ENCODE assay signal across 8 mouse cellular contexts in the genomic region with DNA sequence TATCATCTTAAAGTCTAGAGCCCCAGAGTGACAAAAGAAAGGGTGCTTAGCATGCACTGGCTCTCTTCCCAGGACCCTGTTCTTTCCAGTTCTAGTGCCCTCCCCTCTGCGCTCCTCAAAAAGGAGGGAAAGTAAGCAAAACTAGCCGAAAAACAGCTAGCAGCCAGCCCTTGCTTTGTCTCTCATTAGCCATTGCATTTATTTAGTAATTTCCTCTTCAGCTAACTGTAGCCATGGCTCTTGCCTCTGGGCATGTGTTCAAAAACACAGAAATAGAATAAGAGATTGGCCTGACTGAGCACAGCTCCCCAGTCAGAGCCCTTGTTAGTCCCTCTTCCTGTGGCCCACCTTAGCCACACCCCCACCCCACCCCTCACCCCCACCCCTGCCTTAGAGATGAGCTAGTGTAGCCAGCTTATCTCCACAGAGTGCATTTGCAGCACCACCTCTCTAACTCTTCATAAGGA.
DNase-seq lines count a peak whose midpoint lies in the region; ATAC-seq and TF ChIP-seq lines count a peak whose summit lies in the region.

No protein-coding gene starts in this region.

- H3K9ac ChIP-seq in heart, postnatal 0 days (replicated peaks; ENCODE audit: low read depth, low read length) = no peak overlapping the region
- no peak overlapping the region for H3K9ac ChIP-seq in lung, embryonic 16.5 days (ENCODE audit: low read length)

- H3K27me3 ChIP-seq in embryonic facial prominence, embryonic 10.5 days (replicated peaks; ENCODE audit: low read depth, poor library complexity, severe bottlenecking) = no peaks in the 10 kb centered on the region
- H3K27me3 ChIP-seq in heart, postnatal 0 days (ENCODE audit: control insufficient read depth, insufficient read depth, low read length) = no peaks in the 10 kb centered on the region
- H3K27me3 ChIP-seq in lung, embryonic 16.5 days (ENCODE audit: control insufficient read depth, insufficient read depth, low read depth, low read length) = no peaks in the 10 kb centered on the region

- ATAC-seq in heart, postnatal 0 days (ENCODE audit: insufficient read depth, low read depth) = peak; percentile 68
- peak; percentile 59 for ATAC-seq in lung, embryonic 16.5 days (ENCODE audit: low read depth)
- ATAC-seq in megakaryocyte-erythroid progenitor cell, adult 5-6 weeks (replicated peaks; ENCODE audit: low FRiP score, low TSS enrichment, poor library complexity, severe bottlenecking) = no peak; the same call in 1 of the 2 replicates

- no peak overlapping the region for H3K4me2 ChIP-seq in heart, postnatal 0 days (ENCODE audit: low read depth, low read length)
- no peak overlapping the region for H3K4me2 ChIP-seq in lung, embryonic 16.5 days (ENCODE audit: low read depth, low read length)

- no peaks in the 10 kb centered on the region for H3K9me3 ChIP-seq in embryonic facial prominence, embryonic 10.5 days
- no peaks in the 10 kb centered on the region for H3K9me3 ChIP-seq in heart, postnatal 0 days (replicated peaks; ENCODE audit: control insufficient read depth, low read length)
- no peaks in the 10 kb centered on the region for H3K9me3 ChIP-seq in lung, embryonic 16.5 days (ENCODE audit: control insufficient read depth, low read length)

- H3K36me3 ChIP-seq in embryonic facial prominence, embryonic 10.5 days (replicated peaks) = peaks cover 7% of the 10 kb centered on the region; the same call in 1 of the 2 replicates
- H3K36me3 ChIP-seq in heart, postnatal 0 days (replicated peaks; ENCODE audit: control insufficient read depth, insufficient read depth, low read length) = peaks cover 15% of the 10 kb centered on the region
- no peaks in the 10 kb centered on the region for H3K36me3 ChIP-seq in lung, embryonic 16.5 days (ENCODE audit: control insufficient read depth, insufficient read depth, low read length)

- H3K4me3 ChIP-seq in embryonic facial prominence, embryonic 10.5 days = no peak overlapping the region
- no peak overlapping the region for H3K4me3 ChIP-seq in heart, postnatal 0 days (ENCODE audit: low read depth, low read length)
- no peak overlapping the region for H3K4me3 ChIP-seq in lung, embryonic 16.5 days (ENCODE audit: low read length)

- peaks cover 18% of the 10 kb centered on the region for H3K4me1 ChIP-seq in embryonic facial prominence, embryonic 10.5 days
- H3K4me1 ChIP-seq in heart, postnatal 0 days (ENCODE audit: control insufficient read depth, insufficient read depth) = peaks cover 27% of the 10 kb centered on the region
- H3K4me1 ChIP-seq in lung, embryonic 16.5 days (replicated peaks; ENCODE audit: control insufficient read depth, insufficient read depth, low read length) = peaks cover 7% of the 10 kb centered on the region; the same call in 1 of the 2 replicates

- no peak for TF ChIP-seq CTCF in heart, postnatal 0 days (IDR thresholded peaks at IDR 0.05; ENCODE audit: low read depth)

- WGBS in embryonic facial prominence, embryonic 10.5 days = 57% methylated on average over 2 of the region's 2 CpGs
- WGBS in heart, postnatal 0 days = 31% methylated on average over 2 of the region's 2 CpGs
- WGBS in lung, embryonic 16.5 days = 35% methylated on average over 2 of the region's 2 CpGs

- no peak for TF ChIP-seq EP300 in heart, postnatal 0 days (IDR thresholded peaks at IDR 0.05; ENCODE audit: low read depth)

- 0 out of 2 replicates have a peak overlapping the region, but pooled peaks have one; percentile 15 for H3K27ac ChIP-seq in embryonic facial prominence, embryonic 10.5 days (replicated peaks)
- peak overlapping the region; percentile 84 for H3K27ac ChIP-seq in heart, postnatal 0 days (ENCODE audit: low read depth)
- peak overlapping the region; percentile 62 for H3K27ac ChIP-seq in lung, embryonic 16.5 days (ENCODE audit: low read length)

- peak; percentile 60 for DNase-seq in Muller cell, postnatal 12 days (ENCODE audit: inconsistent ontology term)
- no peak for DNase-seq in embryonic facial prominence, embryonic 10.5 days (ENCODE audit: low spot score)
- DNase-seq in heart, postnatal 0 days (ENCODE audit: low spot score) = peak; percentile 28
- no peak for DNase-seq in natural killer cell, adult 2 months (ENCODE audit: low spot score in 2 of 2)
- no peak for DNase-seq in gastrocnemius, adult 18-20 months (ENCODE audit: low spot score)
- DNase-seq in adrenal gland, postnatal 36 days = no peak

Comparison
In these comparisons a context has a peak if more than half of its experiments do, and no peak if none do; other contexts are left out.
1. DNase-seq: peak in Muller cell, postnatal 12 days (single experiment) and heart, postnatal 0 days (single experiment); none in embryonic facial prominence, embryonic 10.5 days (single experiment), natural killer cell, adult 2 months (0 of 2), gastrocnemius, adult 18-20 months (single experiment) and adrenal gland, postnatal 36 days (0 of 2).
2. H3K27ac ChIP-seq: peak in every context shown above with its lines; median percentile 84 in heart, postnatal 0 days; 62 in lung, embryonic 16.5 days; 15 in embryonic facial prominence, embryonic 10.5 days.